Mouse (Mus musculus) layer of hippocampus, adult 8-10 months (tissue): ENCODE results near the gene Usp3. TPM values are rescaled to one million over a fixed set of nuclear protein-coding genes. Genes with fewer than 3 reads are reported as not detected.

Experiments used
- DNase-seq, 2 experiments: peaks; one replicate each; pipeline ENCODE4 v3.0.0; 2022; ENCODE audit warnings: low spot score in 2 of 2
- total RNA-seq, 4 experiments: library from RNA; stranded (reverse); gene quantifications; 2 replicates each; pipeline ENCODE4 v1.2.4; 2022

Usp3 gene
- total RNA-seq = 10 to 100 TPM; 39.9 to 47.9 (median 43.7) TPM

GRCm38 (mm10) chr9:66592708-66593612 is at the start of gene Usp3:
TSS of gene Usp3 (minus strand) at chr9:66593142.
- DNase-seq = peak; percentile 87 to 90

DNA sequence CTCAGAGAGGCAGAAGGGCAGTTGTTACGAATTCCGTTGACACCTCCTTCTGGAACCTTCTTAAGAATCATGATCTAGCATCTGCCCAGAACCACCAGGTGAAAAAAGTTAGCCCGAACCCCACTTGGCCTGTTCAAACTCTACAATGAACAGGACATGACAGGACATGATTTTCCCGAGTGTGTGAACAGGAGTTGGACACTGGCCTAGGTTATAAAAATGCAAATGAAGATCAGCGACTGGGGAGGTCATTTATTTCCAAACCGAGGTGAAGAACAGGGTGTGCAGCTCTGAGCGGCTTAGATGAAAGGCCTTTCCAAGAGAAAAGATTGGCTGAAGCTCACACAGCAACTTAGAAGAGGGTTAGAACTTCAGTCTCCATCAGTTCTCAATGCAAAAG is 47.5 kb upstream of the Usp3 start:
- DNase-seq = no peak

- DNase-seq = no peak
Observed at GRCm38 (mm10) chr9:66639626-66640025, 46.7 kb upstream of the Usp3 start.

- DNase-seq = no peak
Observed at GRCm38 (mm10) chr9:66632441-66632840, 39.5 kb upstream of the Usp3 start.

- DNase-seq = no peak
Observed at GRCm38 (mm10) chr9:66630931-66631330, 38.0 kb upstream of the Usp3 start.

- no peak for DNase-seq
Observed at GRCm38 (mm10) chr9:66626661-66627060, 33.7 kb upstream of the Usp3 start.

- no peak for DNase-seq
Observed at GRCm38 (mm10) chr9:66625974-66626530, 33.1 kb upstream of the Usp3 start.

- no peak for DNase-seq
Observed at GRCm38 (mm10) chr9:66624873-66625272, 31.9 kb upstream of the Usp3 start.

DNA sequence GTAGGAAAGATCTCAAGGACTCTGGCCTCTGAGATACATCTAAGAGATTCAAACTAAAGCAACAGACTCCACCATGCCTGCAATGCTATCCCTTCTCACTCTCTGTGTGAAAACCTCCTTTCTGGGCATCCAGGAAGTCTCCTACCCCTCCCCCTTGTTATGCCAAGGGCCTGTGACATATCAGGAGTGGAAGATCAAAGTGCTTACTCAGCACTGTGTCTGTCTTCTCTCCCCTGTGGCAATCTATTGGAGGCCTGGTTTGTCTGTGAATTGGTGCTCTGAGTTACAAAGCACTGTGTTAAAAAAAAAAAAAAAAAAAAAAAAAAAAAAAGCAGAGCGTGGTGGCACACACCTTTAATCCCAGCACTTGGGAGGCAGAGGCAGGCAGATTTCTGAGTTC is 30.7 kb upstream of the Usp3 start:
- DNase-seq = no peak

DNA sequence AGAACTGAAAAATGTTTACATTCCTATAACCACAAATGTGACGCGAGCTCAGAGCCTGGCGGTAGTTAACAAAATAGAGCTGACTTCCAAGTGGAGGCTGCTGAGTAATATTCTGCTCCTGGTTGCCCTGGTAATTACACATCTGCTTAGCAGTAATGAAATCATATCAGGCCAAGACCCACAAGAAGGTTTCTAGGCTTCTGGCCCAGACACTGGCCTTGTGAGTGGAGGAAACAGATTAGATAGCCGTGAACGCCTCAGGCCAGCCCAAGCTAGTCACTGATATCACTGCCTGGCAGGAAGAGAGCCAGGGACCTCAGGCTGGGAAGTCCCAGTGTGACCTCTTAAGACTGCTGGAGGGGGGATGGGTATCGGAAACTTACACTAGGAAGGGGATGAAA is 27.6 kb upstream of the Usp3 start:
- DNase-seq = no peak

DNA sequence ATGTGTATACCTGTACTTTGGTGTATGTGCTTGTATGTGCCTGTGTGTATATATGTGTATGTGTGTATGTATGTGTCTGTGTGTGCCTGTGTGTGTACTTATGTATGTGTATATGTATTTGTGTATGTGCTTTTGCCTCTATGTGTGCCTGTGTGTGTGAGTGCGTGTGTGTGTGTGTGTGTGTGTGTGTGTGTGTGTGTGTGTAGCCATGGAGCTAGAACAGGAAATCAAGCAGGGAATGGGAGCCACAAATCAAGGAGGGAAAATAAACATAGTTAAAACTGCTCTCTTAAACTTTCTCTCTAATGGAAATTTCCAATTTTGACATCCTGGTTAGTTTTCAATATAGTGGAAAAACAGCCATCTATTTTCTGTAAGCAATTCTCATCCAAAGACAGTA is 27.1 kb upstream of the Usp3 start:
- no peak for DNase-seq

DNA sequence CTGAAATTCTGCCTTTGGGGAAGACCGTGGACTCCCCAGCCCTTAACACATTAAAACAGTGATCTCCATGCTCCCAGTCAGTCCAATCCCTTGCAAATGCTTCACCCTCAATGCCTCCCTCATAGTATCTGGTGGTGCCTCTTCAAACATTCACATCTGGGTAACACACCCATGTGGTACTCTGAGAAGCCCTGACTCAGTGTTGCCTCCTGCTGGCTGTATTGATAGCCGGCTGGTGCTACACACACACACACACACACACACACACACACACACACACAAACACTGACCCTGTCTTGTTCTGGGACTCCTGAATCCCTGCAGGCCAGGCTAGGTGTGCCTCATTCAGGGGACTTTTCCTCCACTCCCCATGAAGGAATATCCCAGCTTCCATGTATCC is 24.9 kb upstream of the Usp3 start:
- no peak for DNase-seq

GRCm38 (mm10) chr9:66616858-66617257 is 23.9 kb upstream of the Usp3 start:
- no peak for DNase-seq

- DNase-seq = no peak
Observed at GRCm38 (mm10) chr9:66615141-66615540, 22.2 kb upstream of the Usp3 start.

GRCm38 (mm10) chr9:66614547-66614946 is 21.6 kb upstream of the Usp3 start:
- DNase-seq = no peak

- DNase-seq = no peak
Observed at GRCm38 (mm10) chr9:66613667-66614066, 20.7 kb upstream of the Usp3 start.

GRCm38 (mm10) chr9:66611478-66612093 is 18.6 kb upstream of the Usp3 start:
- DNase-seq = peak; percentile 74 to 87

DNA sequence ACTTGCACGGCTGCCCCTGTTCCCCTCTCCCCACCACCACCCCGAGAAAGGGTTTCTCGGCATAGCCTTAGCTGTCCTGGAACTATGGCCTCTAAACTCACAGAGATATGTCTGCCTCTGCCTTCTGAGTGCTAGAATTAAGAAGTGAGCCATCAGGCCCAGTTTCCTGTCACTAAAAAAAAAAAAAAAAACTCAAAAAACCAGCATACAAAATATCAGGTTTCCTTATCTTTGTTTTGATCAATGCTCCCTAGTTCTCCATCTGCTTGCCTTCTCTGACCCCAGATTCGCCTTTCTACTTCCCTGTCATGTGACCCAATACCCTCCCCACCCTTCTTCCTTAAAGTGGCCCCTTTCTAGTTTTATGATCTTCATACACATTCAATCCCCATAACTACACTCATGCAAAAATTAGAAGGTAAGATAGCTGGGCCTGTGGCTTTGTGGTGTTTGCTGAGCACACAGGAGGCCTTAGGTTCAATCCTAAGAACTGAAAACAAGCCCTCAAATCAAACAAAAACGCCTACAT is 15.9 kb upstream of the Usp3 start:
- no peak for DNase-seq

DNA sequence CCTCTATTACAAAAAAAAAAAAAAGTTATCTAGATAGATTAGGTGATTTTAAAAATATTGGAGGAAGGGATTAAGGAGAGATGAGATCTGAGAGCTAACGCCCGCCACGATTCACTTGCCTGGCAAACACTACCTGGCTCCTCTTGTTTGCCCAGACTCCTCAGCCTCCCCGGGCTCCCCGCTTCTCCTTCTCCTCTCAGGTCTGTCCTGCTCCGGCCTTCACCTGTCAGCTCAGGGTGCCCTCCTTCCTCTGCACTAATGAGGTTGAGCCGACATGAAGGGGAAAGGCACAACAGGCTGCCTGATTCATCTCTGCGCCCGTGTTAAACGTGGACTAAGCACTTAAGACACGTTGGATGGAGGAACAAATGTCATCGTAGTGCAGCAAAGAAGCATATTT is 13.9 kb upstream of the Usp3 start:
- no peak for DNase-seq

GRCm38 (mm10) chr9:66605876-66606750 is 13.2 kb upstream of the Usp3 start:
- no peak for DNase-seq
